Mouse (Mus musculus) E14TG2a.4 (cell line): ENCODE data around the gene Gm3404.
"Not testable (repeated sequence)": the region's sequence is repeated elsewhere in the genome, so short reads cannot be mapped to it uniquely, and the experiment has no call there.

Experiments used
- CTCF ChIP-seq: conservative IDR thresholded peaks from 2 replicates; pipeline ENCODE4 v1.5.1; 2014; ENCODE audit warnings: low read length
- NANOG ChIP-seq: IDR thresholded peaks from 2 replicates; pipeline ENCODE4 v1.6.1; 2014; ENCODE audit warnings: borderline replicate concordance, low read length, mixed read lengths

GRCm38 (mm10) chr5:146491063-146491462 is 34.5 kb upstream of the Gm3404 start, which contains the start of gene Gm6370:
- not testable (repeated sequence) for TF ChIP-seq CTCF, NANOG
